Mouse (Mus musculus): ENCODE results near the gene Myo5a. TPM values are rescaled to one million over a fixed set of nuclear protein-coding genes. Genes with fewer than 3 reads are reported as not detected.
"Not testable (repeated sequence)": the region's sequence is repeated elsewhere in the genome, so short reads cannot be mapped to it uniquely, and the experiment has no call there.

Gene Myo5a
- polyA plus RNA-seq, 1 experiment from 2014 or later = 12.3 TPM

DNA sequence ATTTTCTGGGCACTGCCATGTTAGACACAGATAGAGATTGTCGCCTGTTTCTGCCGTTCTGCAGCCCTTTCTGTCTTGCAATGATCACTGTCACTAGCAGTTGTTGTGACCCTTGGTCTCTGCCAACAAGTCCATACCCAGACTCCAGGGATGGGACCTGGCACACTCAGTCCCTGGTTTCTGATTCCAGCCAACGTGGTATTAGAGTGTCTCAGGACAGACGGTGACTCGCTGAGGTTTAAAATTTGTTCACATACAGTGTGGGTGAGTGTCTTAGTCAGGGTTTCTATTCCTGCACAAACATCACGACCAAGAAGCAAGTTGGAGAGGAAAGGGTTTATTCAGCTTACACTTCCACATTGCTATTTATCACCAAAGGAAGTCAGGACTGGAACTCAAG is 182.3 kb downstream of the Myo5a start:
- not testable (repeated sequence) for H3K27ac ChIP-seq (replicated peaks in 1 of 2; ENCODE audit: control insufficient read depth in 1 of 2, insufficient read depth in 1 of 2, low read depth in 2 of 2, low read length in 2 of 2); ATAC-seq (ENCODE audit: insufficient number of reproducible peaks, insufficient read depth, low FRiP score, low read depth); H3K4me1 ChIP-seq (ENCODE audit: control insufficient read depth in 2 of 2, insufficient read depth in 2 of 2, low read length in 2 of 2); H3K4me3 ChIP-seq (ENCODE audit: control insufficient read depth in 1 of 2, insufficient read depth in 1 of 2, low read depth in 1 of 2, low read length in 2 of 2); H3K9ac ChIP-seq (ENCODE audit: low read length); H3K36me3 ChIP-seq (ENCODE audit: control insufficient read depth, insufficient read depth, low read length); H3K4me2 ChIP-seq (ENCODE audit: low read length); H3K9me3 ChIP-seq (ENCODE audit: control insufficient read depth, low read length); H3K27me3 ChIP-seq (ENCODE audit: control insufficient read depth, insufficient read depth, low read length)
- 63% methylated on average over 6 of the region's 6 CpGs for WGBS

DNA sequence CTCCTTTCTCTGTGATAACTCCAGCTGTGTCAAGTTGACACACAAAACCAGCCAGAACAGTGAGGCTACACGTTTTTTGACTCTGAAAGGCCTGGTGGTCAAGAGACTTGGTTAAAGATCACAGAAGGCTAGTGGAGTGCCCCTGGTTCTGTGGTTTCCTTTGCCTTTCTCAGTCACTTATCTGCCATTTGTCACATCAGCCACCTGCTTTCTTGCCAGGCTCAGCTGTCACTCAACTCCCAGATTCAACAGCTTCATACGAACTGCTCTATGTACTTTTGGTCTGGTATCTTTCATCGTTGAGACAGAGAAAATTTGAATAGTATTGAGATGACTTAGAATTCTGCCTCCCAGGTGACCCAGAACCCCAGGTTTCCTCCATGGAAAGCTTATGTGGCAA is 183.0 kb downstream of the Myo5a start:
- Histone ChIP-seq H3K4me3 (ENCODE audit: control insufficient read depth in 1 of 2, insufficient read depth in 1 of 2, low read depth in 1 of 2, low read length in 2 of 2) (no peak overlapping the region), H3K36me3 (ENCODE audit: control insufficient read depth, insufficient read depth, low read length) (0 out of 2 replicates have a peak, but pooled peaks cover 4% of the 10 kb centered on the region), H3K4me2 (ENCODE audit: low read length) (no peak overlapping the region), H3K4me1 (ENCODE audit: control insufficient read depth in 2 of 2, insufficient read depth in 2 of 2, low read length in 2 of 2) (peaks cover 2 to 10% of the 10 kb centered on the region in 2 experiments; a peak in 2 of 4 replicates), H3K27ac (replicated peaks in 1 of 2; ENCODE audit: control insufficient read depth in 1 of 2, insufficient read depth in 1 of 2, low read depth in 2 of 2, low read length in 2 of 2) (no peak overlapping the region), H3K9me3 (ENCODE audit: control insufficient read depth, low read length) (no peaks in the 10 kb centered on the region), H3K9ac (ENCODE audit: low read length) (no peak overlapping the region), H3K27me3 (ENCODE audit: control insufficient read depth, insufficient read depth, low read length) (no peaks in the 10 kb centered on the region)
- ATAC-seq (ENCODE audit: insufficient number of reproducible peaks, insufficient read depth, low FRiP score, low read depth) = no peak
- WGBS = 25% methylated on average over 3 of the region's 3 CpGs

DNA sequence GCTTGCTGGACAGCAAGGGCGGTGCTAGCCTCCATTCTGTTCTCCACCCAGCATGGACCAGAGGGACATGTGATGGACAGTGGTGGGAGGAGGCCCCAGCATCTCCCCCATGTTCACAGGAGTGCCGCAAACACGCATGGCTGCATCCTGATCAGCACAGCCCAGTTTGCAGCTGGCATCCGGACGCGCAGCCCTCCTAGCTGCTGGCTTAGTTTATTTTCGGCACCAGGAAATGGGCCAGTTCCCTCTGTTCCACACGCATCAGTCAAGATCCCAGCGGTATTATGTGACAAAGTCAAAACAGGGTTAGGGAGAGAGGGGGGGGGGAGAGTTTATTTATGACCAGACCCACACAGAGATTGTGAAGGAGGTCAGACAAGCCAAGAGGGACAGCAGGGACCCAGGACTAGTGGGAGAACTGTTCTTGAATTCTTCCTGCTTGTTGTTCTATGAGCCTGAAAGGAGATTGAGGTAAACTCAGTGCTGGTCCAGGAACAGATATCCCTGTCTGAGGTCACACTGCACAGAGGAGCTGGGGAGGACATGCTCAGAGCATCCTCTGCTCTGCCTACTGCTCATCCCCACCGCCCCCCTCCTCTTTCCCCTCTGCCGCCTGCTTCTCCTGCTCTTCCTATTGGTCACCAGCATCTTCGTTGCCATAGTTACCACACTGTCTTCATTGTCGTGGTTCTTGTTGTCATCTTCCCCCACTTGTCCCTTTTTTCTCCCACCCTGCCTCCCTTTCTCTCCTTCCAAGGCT is 183.6 kb downstream of the Myo5a start:
- no peak for ATAC-seq (ENCODE audit: insufficient number of reproducible peaks, insufficient read depth, low FRiP score, low read depth)
- no peak overlapping the region for H3K27ac ChIP-seq (replicated peaks in 1 of 2; ENCODE audit: control insufficient read depth in 1 of 2, insufficient read depth in 1 of 2, low read depth in 2 of 2, low read length in 2 of 2)

DNA sequence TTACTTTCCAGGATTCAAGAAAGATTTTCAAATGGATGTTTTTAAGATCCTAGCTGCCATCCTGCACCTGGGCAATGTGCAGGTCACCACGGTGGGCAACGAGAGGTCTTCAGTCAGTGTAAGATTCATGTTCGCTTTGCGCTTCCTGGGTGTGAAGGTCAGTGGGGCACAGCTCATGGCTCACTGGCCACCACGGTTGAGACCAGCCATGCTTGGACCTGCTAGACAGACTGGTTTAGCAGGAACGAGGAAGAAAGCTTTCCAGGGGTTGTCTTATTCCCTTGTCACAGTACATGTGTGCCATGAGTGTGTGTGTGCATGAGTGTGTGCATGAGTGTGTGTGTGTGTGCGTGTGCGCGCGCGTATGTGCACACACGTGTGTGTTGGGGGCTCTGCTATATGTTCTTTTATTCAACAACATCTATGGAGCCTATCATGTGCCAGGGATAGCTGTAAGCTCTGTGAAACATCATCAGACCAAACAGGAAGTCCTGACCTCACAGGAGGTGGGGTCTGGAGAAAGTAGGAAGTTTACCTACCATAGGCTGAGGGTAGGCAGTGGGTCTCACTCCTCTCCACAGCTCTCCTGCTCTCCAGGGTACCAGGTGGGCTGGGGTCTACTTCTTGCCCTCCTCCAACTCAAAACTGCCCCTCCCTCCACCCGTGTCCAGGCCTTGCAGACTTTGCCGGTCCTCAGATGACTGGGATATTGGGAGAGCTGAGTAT is 185.2 kb downstream of the Myo5a start:
- Histone ChIP-seq H3K27me3 (ENCODE audit: control insufficient read depth, insufficient read depth, low read length) (no peaks in the 10 kb centered on the region), H3K27ac (replicated peaks in 1 of 2; ENCODE audit: control insufficient read depth in 1 of 2, insufficient read depth in 1 of 2, low read depth in 2 of 2, low read length in 2 of 2) (no peak overlapping the region), H3K4me1 (ENCODE audit: control insufficient read depth in 2 of 2, insufficient read depth in 2 of 2, low read length in 2 of 2) (peaks cover 2 to 10% of the 10 kb centered on the region in 2 experiments; a peak in 2 of 4 replicates), H3K9ac (ENCODE audit: low read length) (no peak overlapping the region), H3K4me2 (ENCODE audit: low read length) (no peak overlapping the region), H3K4me3 (ENCODE audit: control insufficient read depth in 1 of 2, insufficient read depth in 1 of 2, low read depth in 1 of 2, low read length in 2 of 2) (no peak overlapping the region), H3K9me3 (ENCODE audit: control insufficient read depth, low read length) (no peaks in the 10 kb centered on the region), H3K36me3 (ENCODE audit: control insufficient read depth, insufficient read depth, low read length) (0 out of 2 replicates have a peak, but pooled peaks cover 4% of the 10 kb centered on the region)
- WGBS = 89% methylated on average over 14 of the region's 14 CpGs
- ATAC-seq (ENCODE audit: insufficient number of reproducible peaks, insufficient read depth, low FRiP score, low read depth) = no peak; the same call in 1 of the 2 replicates

More for the DNA sequence above, 183.6 kb downstream of the Myo5a start:
- 52% methylated on average over 13 of the region's 13 CpGs for WGBS
- no peak overlapping the region for H3K4me3 ChIP-seq (ENCODE audit: control insufficient read depth in 1 of 2, insufficient read depth in 1 of 2, low read depth in 1 of 2, low read length in 2 of 2)
- H3K9ac ChIP-seq (ENCODE audit: low read length) = no peak overlapping the region
- no peaks in the 10 kb centered on the region for H3K9me3 ChIP-seq (ENCODE audit: control insufficient read depth, low read length)
- H3K4me2 ChIP-seq (ENCODE audit: low read length) = no peak overlapping the region
- 0 out of 2 replicates have a peak, but pooled peaks cover 4% of the 10 kb centered on the region for H3K36me3 ChIP-seq (ENCODE audit: control insufficient read depth, insufficient read depth, low read length)
- peaks cover 2 to 10% of the 10 kb centered on the region in 2 experiments; a peak in 2 of 4 replicates for H3K4me1 ChIP-seq (ENCODE audit: control insufficient read depth in 2 of 2, insufficient read depth in 2 of 2, low read length in 2 of 2)
- H3K27me3 ChIP-seq (ENCODE audit: control insufficient read depth, insufficient read depth, low read length) = no peaks in the 10 kb centered on the region

DNA sequence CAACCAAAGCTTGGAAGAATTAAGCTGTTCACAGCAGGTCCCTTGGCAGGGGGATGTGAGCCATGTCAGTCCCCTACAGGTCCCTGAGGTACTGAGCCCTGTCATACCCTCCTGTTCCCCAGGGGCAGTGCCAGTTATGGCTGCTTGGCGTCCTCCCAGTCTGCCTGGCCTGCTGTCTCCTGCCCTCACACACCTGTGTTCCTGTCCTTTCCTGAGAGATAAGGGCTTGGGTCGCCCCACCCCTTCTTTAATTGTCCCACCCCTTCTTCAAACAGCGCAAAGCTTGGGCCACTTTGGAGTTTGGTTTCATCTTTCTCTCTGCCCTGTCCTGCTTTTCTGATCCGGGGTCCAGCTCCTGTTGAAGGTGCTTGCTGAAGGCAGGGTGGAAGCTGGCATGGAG is 188.0 kb downstream of the Myo5a start:
- Histone ChIP-seq H3K27me3 (ENCODE audit: control insufficient read depth, insufficient read depth, low read length) (no peaks in the 10 kb centered on the region), H3K4me2 (ENCODE audit: low read length) (no peak overlapping the region), H3K9ac (ENCODE audit: low read length) (no peak overlapping the region), H3K27ac (replicated peaks in 1 of 2; ENCODE audit: control insufficient read depth in 1 of 2, insufficient read depth in 1 of 2, low read depth in 2 of 2, low read length in 2 of 2) (no peak overlapping the region), H3K4me3 (ENCODE audit: control insufficient read depth in 1 of 2, insufficient read depth in 1 of 2, low read depth in 1 of 2, low read length in 2 of 2) (no peak overlapping the region), H3K4me1 (ENCODE audit: control insufficient read depth in 2 of 2, insufficient read depth in 2 of 2, low read length in 2 of 2) (peaks cover 2 to 9% of the 10 kb centered on the region in 2 experiments; a peak in 2 of 4 replicates), H3K36me3 (ENCODE audit: control insufficient read depth, insufficient read depth, low read length) (no peaks in the 10 kb centered on the region), H3K9me3 (ENCODE audit: control insufficient read depth, low read length) (no peaks in the 10 kb centered on the region)
- 60% methylated on average over 4 of the region's 4 CpGs for WGBS
- ATAC-seq (ENCODE audit: insufficient number of reproducible peaks, insufficient read depth, low FRiP score, low read depth) = no peak

DNA sequence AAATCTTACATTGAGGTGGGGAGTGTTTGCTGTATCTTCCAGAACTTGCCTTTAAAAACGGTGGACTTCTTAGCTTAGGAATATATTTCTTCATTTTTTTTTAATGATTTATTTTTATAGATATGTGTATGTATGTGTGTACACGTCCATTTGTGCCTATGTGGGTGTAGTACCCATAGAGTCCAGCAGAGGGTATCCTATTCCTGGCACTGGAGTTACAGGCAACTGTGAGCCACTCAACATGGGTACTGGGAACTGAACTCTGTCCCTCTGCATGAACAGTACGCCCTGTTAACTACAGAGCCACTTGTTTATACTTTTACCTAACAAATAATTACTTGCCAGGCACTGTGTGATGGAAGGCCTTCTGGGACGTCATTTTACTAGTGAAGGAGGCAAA is 188.8 kb downstream of the Myo5a start:
- no peaks in the 10 kb centered on the region for H3K27me3 ChIP-seq (ENCODE audit: control insufficient read depth, insufficient read depth, low read length)
- no peak overlapping the region for H3K27ac ChIP-seq (replicated peaks in 1 of 2; ENCODE audit: control insufficient read depth in 1 of 2, insufficient read depth in 1 of 2, low read depth in 2 of 2, low read length in 2 of 2)
- H3K36me3 ChIP-seq (ENCODE audit: control insufficient read depth, insufficient read depth, low read length) = no peaks in the 10 kb centered on the region
- H3K4me2 ChIP-seq (ENCODE audit: low read length) = no peak overlapping the region
- 86% methylated on average over 4 of the region's 4 CpGs for WGBS
- ATAC-seq (ENCODE audit: insufficient number of reproducible peaks, insufficient read depth, low FRiP score, low read depth) = no peak
- H3K9me3 ChIP-seq (ENCODE audit: control insufficient read depth, low read length) = no peaks in the 10 kb centered on the region
- H3K9ac ChIP-seq (ENCODE audit: low read length) = no peak overlapping the region
- H3K4me3 ChIP-seq (ENCODE audit: control insufficient read depth in 1 of 2, insufficient read depth in 1 of 2, low read depth in 1 of 2, low read length in 2 of 2) = no peak overlapping the region
- H3K4me1 ChIP-seq (ENCODE audit: control insufficient read depth in 2 of 2, insufficient read depth in 2 of 2, low read length in 2 of 2) = peaks cover 0 to under 1% of the 10 kb centered on the region in 2 experiments; a peak in 2 of 4 replicates

DNA sequence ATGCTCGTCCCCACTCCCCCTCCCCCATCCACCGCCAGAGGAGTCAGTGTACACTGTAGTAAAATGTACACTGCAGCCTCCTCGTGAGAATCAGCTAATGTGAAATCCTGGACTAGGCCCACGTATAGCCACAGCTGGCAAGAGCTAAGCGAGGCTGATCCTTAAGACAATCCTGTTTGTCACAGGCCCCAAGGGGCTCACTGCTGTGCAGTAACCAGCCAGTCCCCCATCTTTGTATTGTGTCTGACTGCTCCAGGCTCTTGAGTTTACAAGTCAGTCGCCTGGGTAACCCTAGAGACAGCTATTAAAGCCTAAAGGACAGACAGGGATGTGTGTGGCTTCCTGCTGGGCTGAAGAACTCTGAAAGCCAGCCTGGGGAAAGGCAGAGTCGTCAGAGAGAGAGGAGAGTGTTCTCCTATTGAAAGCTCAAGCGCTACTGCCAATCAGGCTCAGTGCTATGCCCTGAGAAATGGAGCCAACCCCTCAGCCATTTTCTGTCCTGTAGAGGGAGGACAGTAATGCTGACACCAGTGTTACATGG is 190.6 kb downstream of the Myo5a start:
- Histone ChIP-seq H3K9me3 (ENCODE audit: control insufficient read depth, low read length) (no peaks in the 10 kb centered on the region), H3K4me2 (ENCODE audit: low read length) (no peak overlapping the region), H3K4me1 (ENCODE audit: control insufficient read depth in 2 of 2, insufficient read depth in 2 of 2, low read length in 2 of 2) (no peaks in the 10 kb centered on the region), H3K4me3 (ENCODE audit: control insufficient read depth in 1 of 2, insufficient read depth in 1 of 2, low read depth in 1 of 2, low read length in 2 of 2) (no peak overlapping the region), H3K36me3 (ENCODE audit: control insufficient read depth, insufficient read depth, low read length) (no peaks in the 10 kb centered on the region), H3K27ac (replicated peaks in 1 of 2; ENCODE audit: control insufficient read depth in 1 of 2, insufficient read depth in 1 of 2, low read depth in 2 of 2, low read length in 2 of 2) (no peak overlapping the region), H3K9ac (ENCODE audit: low read length) (no peak overlapping the region), H3K27me3 (ENCODE audit: control insufficient read depth, insufficient read depth, low read length) (no peaks in the 10 kb centered on the region)
- 37% methylated on average over 8 of the region's 8 CpGs for WGBS
- ATAC-seq (ENCODE audit: insufficient number of reproducible peaks, insufficient read depth, low FRiP score, low read depth) = no peak
